Mouse (Mus musculus) testis, adult 2 months (tissue): ENCODE data around the gene Tmem204. TPM values are rescaled to one million over a fixed set of nuclear protein-coding genes. Genes with fewer than 3 reads are reported as not detected.

ENCODE experiments used
- H3K27ac ChIP-seq: fragments of 200-500 bp; 2 replicates; pipeline ENCODE4 v1.5.1; 2012; ENCODE audit warnings: low read depth, low read length; ENCODE audit not compliant: control insufficient read depth, insufficient read depth
- H3K27me3 ChIP-seq: fragments of 200-500 bp; 2 replicates; pipeline ENCODE4 v1.6.1; 2012; ENCODE audit warnings: mild to moderate bottlenecking, low read length, moderate library complexity; ENCODE audit not compliant: control insufficient read depth, insufficient read depth
- H3K36me3 ChIP-seq: fragments of 200-500 bp; 2 replicates; pipeline ENCODE4 v1.6.1; 2012; ENCODE audit warnings: mild to moderate bottlenecking, low read length; ENCODE audit not compliant: control insufficient read depth, insufficient read depth
- H3K4me1 ChIP-seq: fragments of 200-500 bp; 2 replicates; pipeline ENCODE4 v1.6.1; 2012; ENCODE audit warnings: low read length; ENCODE audit not compliant: control insufficient read depth, insufficient read depth
- H3K4me3 ChIP-seq: fragments of 200-500 bp; 2 replicates; pipeline ENCODE4 v1.5.1; 2012; ENCODE audit warnings: low read depth, mild to moderate bottlenecking, low read length, moderate library complexity, mixed read lengths; ENCODE audit not compliant: control insufficient read depth
- CTCF ChIP-seq: fragments of 200-500 bp; IDR thresholded peaks from 2 replicates; pipeline ENCODE4 v1.5.1; 2012; ENCODE audit warnings: low read depth, mild to moderate bottlenecking, inconsistent platforms, low read length, moderate library complexity; ENCODE audit not compliant: control insufficient read depth, insufficient read depth, insufficient replicate concordance
- POLR2A ChIP-seq: fragments of 200-500 bp; IDR thresholded peaks from 2 replicates; pipeline ENCODE4 v1.6.1; 2012; ENCODE audit warnings: low read depth, mild to moderate bottlenecking, inconsistent platforms, low read length, moderate library complexity; ENCODE audit not compliant: control insufficient read depth
- polyA plus RNA-seq: library from polyadenylated mRNA; depleted of rRNA; stranded (reverse); fragments of >200 nt; gene quantifications from 2 replicates; pipeline ENCODE4 v1.2.3, GENCODE M21; 2012

Gene Tmem204
- polyA plus RNA-seq, 1 experiment, result 5.2 TPM

DNA sequence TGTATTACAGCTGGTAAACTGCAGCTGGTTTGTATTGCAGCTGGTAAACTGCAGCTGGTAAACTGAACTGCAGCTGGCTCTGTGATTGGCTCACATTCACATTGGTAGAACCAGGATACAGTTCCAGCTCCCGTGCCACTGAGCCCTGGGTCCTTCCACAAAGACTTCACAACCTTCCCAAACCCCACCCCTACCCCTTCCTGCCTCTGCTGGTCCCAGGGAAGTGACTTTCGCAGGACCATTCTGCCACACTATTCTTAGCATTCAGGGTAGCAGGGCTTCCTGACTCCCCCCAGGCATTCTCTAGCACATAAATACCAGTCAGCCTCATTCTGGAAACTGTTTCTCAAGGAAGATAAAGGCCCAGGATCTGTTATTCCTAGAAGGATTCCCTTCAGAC lies 14.7 kb downstream of the Tmem204 start:
- no peak for TF ChIP-seq CTCF
- TF ChIP-seq POLR2A, result no peak
- Histone ChIP-seq H3K27ac (no peak overlapping the region), H3K36me3 (peaks cover 2% of the 10 kb centered on the region; the same call in 1 of the 2 replicates), H3K27me3 (no peaks in the 10 kb centered on the region), H3K4me1 (peaks cover 4% of the 10 kb centered on the region), H3K4me3 (no peak overlapping the region)

DNA sequence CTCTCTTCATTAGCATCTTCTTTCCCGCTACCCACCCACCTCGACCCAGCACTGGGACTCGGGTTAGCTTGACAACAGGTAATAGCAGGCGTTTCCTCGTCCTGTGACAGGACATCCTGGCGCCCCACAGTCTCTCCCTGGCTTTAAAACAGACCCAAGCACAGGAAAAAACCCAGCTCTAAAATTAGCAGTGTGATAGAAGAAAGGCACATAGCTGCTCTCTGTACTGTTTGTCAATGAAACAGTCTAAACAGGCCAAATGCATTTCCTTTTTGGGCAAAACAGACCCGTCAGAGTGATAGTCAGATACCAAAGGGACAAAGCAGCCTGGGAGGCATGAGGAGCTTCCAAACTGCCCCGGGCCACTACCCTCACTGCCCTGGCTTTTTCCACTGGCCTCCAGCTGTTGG lies 15.9 kb downstream of the Tmem204 start:
- Histone ChIP-seq H3K27ac (peak overlapping the region; percentile 68), H3K27me3 (no peaks in the 10 kb centered on the region), H3K4me1 (peaks cover 5% of the 10 kb centered on the region), H3K4me3 (no peak overlapping the region), H3K36me3 (peaks cover 2% of the 10 kb centered on the region; the same call in 1 of the 2 replicates)
- TF ChIP-seq CTCF (no peak), POLR2A (no peak)

DNA sequence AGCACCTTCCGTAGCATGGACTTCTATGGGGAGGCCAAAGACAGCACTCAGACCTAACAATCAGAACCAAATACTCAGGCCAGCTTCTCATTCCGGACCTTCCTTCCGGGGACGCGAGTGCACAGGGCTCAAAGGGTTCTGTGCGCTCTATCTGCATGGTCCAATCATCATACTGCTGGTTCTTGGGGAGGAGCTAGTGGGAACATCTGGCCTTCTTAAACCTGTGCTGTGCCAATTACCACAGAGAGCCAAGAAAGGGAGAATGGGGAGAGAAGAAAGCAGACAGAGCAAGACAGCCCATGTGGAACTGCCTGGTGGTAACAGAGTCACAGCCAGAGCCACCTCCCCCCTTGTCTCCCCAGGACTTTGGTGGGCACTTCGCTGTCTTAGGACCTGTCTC lies 16.8 kb downstream of the Tmem204 start:
- H3K27me3 ChIP-seq, result no peaks in the 10 kb centered on the region
- peaks cover 5% of the 10 kb centered on the region for H3K4me1 ChIP-seq
- H3K4me3 ChIP-seq, result no peak overlapping the region
- TF ChIP-seq POLR2A, result no peak
- TF ChIP-seq CTCF, result no peak
- H3K36me3 ChIP-seq, result peaks cover 2% of the 10 kb centered on the region; the same call in 1 of the 2 replicates
- H3K27ac ChIP-seq, result peak overlapping the region; percentile 68

DNA sequence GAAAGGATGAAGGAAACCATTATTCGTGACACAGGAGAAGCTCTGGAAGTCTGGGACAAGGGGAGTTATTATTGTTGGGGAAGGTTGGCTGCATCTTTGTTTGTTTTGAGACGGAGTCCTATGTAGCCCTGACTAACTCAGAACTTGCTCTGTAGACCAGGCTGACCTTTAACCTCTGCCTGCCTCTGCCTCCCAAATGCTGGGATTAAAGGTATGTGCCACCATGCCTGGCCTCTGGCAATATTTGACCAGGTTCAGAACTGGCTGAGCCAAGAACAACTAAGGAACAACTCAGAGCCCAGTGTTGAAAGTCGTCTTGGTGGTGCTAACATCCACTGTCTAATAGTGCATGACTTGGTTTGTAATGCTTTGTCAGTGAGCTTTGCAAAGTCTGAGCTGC lies 18.2 kb downstream of the Tmem204 start:
- Histone ChIP-seq H3K27ac (no peak overlapping the region), H3K4me3 (no peak overlapping the region), H3K4me1 (peaks cover 5% of the 10 kb centered on the region), H3K36me3 (peaks cover 3% of the 10 kb centered on the region), H3K27me3 (no peaks in the 10 kb centered on the region)
- TF ChIP-seq POLR2A (no peak), CTCF (no peak)

DNA sequence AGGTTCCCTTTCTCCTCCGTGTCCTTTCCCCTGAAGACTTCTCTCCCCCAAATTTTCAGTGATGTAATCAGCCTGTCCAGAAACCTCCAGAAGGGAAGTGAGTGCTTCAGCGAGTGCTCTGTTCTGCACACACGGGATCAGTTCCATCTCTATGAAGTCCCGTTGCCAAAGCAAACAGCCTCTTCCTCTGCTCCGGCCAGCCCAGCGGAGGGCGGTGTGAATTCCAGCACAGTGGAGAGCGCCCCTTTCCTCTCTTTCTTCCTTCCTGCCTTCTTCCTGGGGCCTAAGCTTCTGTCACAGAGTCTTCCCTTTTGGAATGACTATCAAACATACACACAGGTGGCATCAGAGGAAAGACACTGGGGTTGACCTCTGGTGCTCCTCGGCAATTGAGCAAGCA lies 19.0 kb downstream of the Tmem204 start:
- TF ChIP-seq CTCF, result no peak
- no peak for TF ChIP-seq POLR2A
- H3K36me3 ChIP-seq, result peaks cover 3% of the 10 kb centered on the region
- no peaks in the 10 kb centered on the region for H3K27me3 ChIP-seq
- peaks cover 5% of the 10 kb centered on the region for H3K4me1 ChIP-seq
- peak overlapping the region; percentile 30 for H3K27ac ChIP-seq
- H3K4me3 ChIP-seq, result no peak overlapping the region

DNA sequence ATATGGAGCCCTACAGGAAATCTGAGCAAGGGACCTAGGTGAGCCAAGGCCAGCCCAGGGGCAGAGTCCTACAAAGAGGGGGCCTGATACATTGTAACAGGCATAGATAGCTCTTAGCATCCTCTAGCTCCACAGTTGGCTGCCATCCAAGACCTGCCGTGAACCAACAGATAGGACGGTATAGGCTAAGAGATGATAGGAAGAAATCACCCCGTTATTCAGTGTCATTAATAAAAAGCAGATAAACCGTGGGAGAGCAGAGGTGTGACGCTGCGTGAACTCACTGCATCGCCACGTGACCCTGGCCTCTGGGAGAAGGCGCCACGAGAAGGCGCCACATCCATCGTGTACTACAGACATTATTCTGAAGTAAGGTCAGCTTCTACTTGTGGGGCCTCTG lies 19.5 kb downstream of the Tmem204 start:
- H3K27ac ChIP-seq, result peak overlapping the region; percentile 30
- H3K4me3 ChIP-seq, result no peak overlapping the region
- no peak for TF ChIP-seq POLR2A
- H3K4me1 ChIP-seq, result peaks cover 5% of the 10 kb centered on the region
- peaks cover 3% of the 10 kb centered on the region for H3K36me3 ChIP-seq
- no peaks in the 10 kb centered on the region for H3K27me3 ChIP-seq

DNA sequence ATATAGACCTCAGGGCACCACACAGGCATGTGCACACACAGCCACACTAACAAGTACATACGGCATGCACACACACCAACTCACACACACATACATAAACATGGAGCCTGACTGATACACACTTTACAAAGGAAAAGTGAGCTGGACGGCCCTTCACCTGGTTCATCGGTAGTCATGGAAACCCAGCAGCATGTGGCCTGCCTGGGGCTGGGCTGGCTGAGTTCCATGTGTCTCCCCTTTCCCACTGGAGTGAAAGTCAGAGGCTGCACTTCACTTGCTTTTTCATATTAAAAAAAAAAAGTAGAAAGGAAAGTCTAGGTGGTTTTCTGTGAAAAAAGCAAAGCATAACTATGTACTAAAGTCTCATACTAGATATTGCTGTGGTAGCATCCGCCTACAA lies 20.1 kb downstream of the Tmem204 start:
- H3K27me3 ChIP-seq, result no peaks in the 10 kb centered on the region
- peaks cover 5% of the 10 kb centered on the region for H3K4me1 ChIP-seq
- no peak overlapping the region for H3K27ac ChIP-seq
- TF ChIP-seq CTCF (no peak), POLR2A (no peak)
- peaks cover 3% of the 10 kb centered on the region for H3K36me3 ChIP-seq
- H3K4me3 ChIP-seq, result no peak overlapping the region

DNA sequence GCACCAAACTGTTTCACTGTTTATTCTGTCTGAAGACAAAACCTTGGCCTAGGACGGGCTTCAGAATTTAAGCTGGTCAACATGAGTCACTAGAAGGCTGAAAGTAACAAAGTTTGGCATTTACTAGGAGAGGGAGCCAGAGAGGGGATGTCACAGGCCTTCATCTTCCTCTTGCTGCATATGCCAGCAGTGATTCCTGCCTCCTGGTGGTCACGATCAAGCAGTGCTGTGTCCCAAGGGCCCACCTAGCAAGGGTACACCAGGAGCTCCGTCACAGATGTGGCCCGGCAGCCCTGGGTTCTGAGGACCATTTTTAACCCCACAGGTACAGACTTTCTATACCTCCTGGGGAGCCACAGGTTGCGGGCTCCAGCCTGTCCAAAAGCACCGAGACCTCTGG lies 26.4 kb downstream of the Tmem204 start:
- no peak; the same call in 1 of the 2 replicates for TF ChIP-seq CTCF
- TF ChIP-seq POLR2A, result no peak
- peaks cover 1% of the 10 kb centered on the region; the same call in 1 of the 2 replicates for H3K36me3 ChIP-seq

More for the DNA sequence above, 26.4 kb downstream of the Tmem204 start:
- H3K4me3 ChIP-seq, result no peak overlapping the region
- H3K27me3 ChIP-seq, result no peaks in the 10 kb centered on the region
- no peak overlapping the region for H3K27ac ChIP-seq
- H3K4me1 ChIP-seq, result no peaks in the 10 kb centered on the region
